ENCODE assay signal across 8 mouse cellular contexts in the genomic region with DNA sequence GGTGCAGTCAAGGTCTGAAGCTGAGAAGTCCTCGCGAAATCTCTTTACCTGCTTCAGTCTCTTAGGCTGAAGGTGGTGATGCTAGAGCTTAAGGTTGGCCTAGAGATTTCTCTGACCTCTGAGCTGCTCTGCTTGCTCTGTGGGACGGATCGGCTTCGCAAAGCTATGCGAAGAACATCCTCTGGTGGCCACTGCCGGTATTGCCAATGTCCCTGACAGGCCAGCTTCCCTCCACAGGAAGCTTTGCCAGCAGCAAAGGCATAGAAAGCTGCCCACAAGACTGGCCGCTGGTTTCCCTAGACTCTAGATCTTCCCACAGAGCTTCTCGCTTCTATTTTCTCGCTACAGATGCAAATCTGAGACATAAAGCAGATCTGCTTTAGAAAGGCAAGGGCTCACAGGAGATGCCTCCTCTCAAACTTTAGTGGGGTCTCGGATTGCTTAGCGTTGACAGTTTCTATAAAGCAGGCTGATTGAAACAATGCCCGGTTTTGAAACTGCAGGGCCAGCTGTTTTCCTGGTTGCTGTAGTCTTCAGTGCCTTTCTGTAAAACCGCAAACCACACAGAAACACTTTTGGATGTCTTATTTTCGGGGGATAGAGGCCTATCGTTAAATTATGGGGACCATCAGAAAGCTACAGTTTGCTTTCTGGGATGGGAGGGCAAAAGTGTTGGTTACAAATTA.
A peak's percentile ranks its signal among the peaks of the same experiment; 100 is the strongest.
DNase-seq lines count a peak whose midpoint lies in the region; ATAC-seq and TF ChIP-seq lines count a peak whose summit lies in the region.

No protein-coding gene starts in this region.

- peak overlapping the region; percentile 1; the same call in 1 of the 2 replicates for H3K4me2 ChIP-seq in forebrain, embryonic 12.5 days
- H3K4me2 ChIP-seq in heart, postnatal 0 days (ENCODE audit: low read depth, low read length), result peak overlapping the region; percentile 28; the same call in 1 of the 2 replicates
- no peak overlapping the region for H3K4me2 ChIP-seq in liver, embryonic 14.5 days (ENCODE audit: low read depth)
- H3K4me2 ChIP-seq in neural tube, embryonic 14.5 days (ENCODE audit: low read depth, low read length), result no peak overlapping the region

- no peak overlapping the region for H3K27ac ChIP-seq in forebrain, embryonic 12.5 days
- H3K27ac ChIP-seq in heart, postnatal 0 days (ENCODE audit: low read depth), result no peak overlapping the region
- no peak overlapping the region for H3K27ac ChIP-seq in liver, embryonic 14.5 days
- H3K27ac ChIP-seq in neural tube, embryonic 14.5 days (ENCODE audit: low read depth, low read length), result no peak overlapping the region

- 0 out of 2 replicates have a peak, but pooled peaks cover 5% of the 10 kb centered on the region for H3K4me1 ChIP-seq in forebrain, embryonic 12.5 days
- no peaks in the 10 kb centered on the region for H3K4me1 ChIP-seq in heart, postnatal 0 days (ENCODE audit: control insufficient read depth, insufficient read depth)
- H3K4me1 ChIP-seq in liver, embryonic 14.5 days (replicated peaks; ENCODE audit: control insufficient read depth in 2 of 2, insufficient read depth in 2 of 2, low read length in 1 of 2), result no peaks in the 10 kb centered on the region
- no peaks in the 10 kb centered on the region for H3K4me1 ChIP-seq in neural tube, embryonic 14.5 days (ENCODE audit: control insufficient read depth, insufficient read depth, low read length)

- ATAC-seq in forebrain, embryonic 12.5 days (ENCODE audit: low FRiP score), result peak; percentile 86
- ATAC-seq in heart, postnatal 0 days (ENCODE audit: insufficient read depth, low read depth), result peak; percentile 47; the same call in 1 of the 2 replicates
- no peak for ATAC-seq in liver, embryonic 14.5 days (ENCODE audit: insufficient read depth)
- peak; percentile 84 for ATAC-seq in neural tube, embryonic 14.5 days (ENCODE audit: low read depth)

- H3K4me3 ChIP-seq in forebrain, embryonic 12.5 days (replicated peaks), result no peak overlapping the region
- H3K4me3 ChIP-seq in heart, postnatal 0 days (ENCODE audit: low read depth, low read length), result no peak overlapping the region
- H3K4me3 ChIP-seq in liver, embryonic 14.5 days (ENCODE audit: insufficient read depth in 1 of 2, low read depth in 2 of 2, low read length in 2 of 2), result no peak overlapping the region
- H3K4me3 ChIP-seq in neural tube, embryonic 14.5 days (ENCODE audit: low read depth, low read length), result no peak overlapping the region

- 24% methylated on average over 16 of the region's 16 CpGs for WGBS in forebrain, embryonic 12.5 days
- WGBS in heart, postnatal 0 days, result 29% methylated on average over 16 of the region's 16 CpGs
- WGBS in liver, embryonic 14.5 days (ENCODE audit: insufficient replicate concordance), result 16% methylated on average over 16 of the region's 16 CpGs
- 33% methylated on average over 16 of the region's 16 CpGs for WGBS in neural tube, embryonic 14.5 days

- H3K9me3 ChIP-seq in forebrain, embryonic 12.5 days, result no peaks in the 10 kb centered on the region
- no peaks in the 10 kb centered on the region for H3K9me3 ChIP-seq in heart, postnatal 0 days (replicated peaks; ENCODE audit: control insufficient read depth, low read length)
- no peaks in the 10 kb centered on the region for H3K9me3 ChIP-seq in liver, embryonic 14.5 days (ENCODE audit: control insufficient read depth, low read length)
- H3K9me3 ChIP-seq in neural tube, embryonic 14.5 days (ENCODE audit: control insufficient read depth, low read length), result no peaks in the 10 kb centered on the region

- no peak for TF ChIP-seq EP300 in heart, postnatal 0 days (IDR thresholded peaks at IDR 0.05; ENCODE audit: low read depth)
- TF ChIP-seq EP300 in liver, embryonic 14.5 days (IDR thresholded peaks at IDR 0.05; ENCODE audit: low read depth), result no peak

- no peak overlapping the region for H3K9ac ChIP-seq in forebrain, embryonic 12.5 days
- H3K9ac ChIP-seq in heart, postnatal 0 days (replicated peaks; ENCODE audit: low read depth, low read length), result no peak overlapping the region
- no peak overlapping the region for H3K9ac ChIP-seq in liver, embryonic 14.5 days (replicated peaks)
- H3K9ac ChIP-seq in neural tube, embryonic 14.5 days (replicated peaks; ENCODE audit: low read depth, low read length), result no peak overlapping the region

- DNase-seq in CD8-positive naive resting alpha-beta T cell, adult 2 months (ENCODE audit: low read depth in 2 of 2, low spot score in 2 of 2), result peak; percentile 26 to 51
- DNase-seq in c-Kit-positive CD71-negative TER-119-negative erythroid progenitor cells, embryonic 14.5 days (ENCODE audit: low read depth), result peak; percentile 66
- peak; percentile 57 for DNase-seq in heart, postnatal 0 days (ENCODE audit: low spot score)
- DNase-seq in kidney, postnatal 25 days, result peak; percentile 75 to 88
- peak; percentile 2 to 4 (median 3) for DNase-seq in liver, embryonic 14.5 days (ENCODE audit: low read depth in 3 of 3, low spot score in 3 of 3)
- DNase-seq in telencephalon, adult 2 months (ENCODE audit: low read depth, low spot score), result peak; percentile 34

- H3K27me3 ChIP-seq in forebrain, embryonic 12.5 days, result peaks cover 12% of the 10 kb centered on the region; the same call in 1 of the 2 replicates
- no peaks in the 10 kb centered on the region for H3K27me3 ChIP-seq in heart, postnatal 0 days (ENCODE audit: control insufficient read depth, insufficient read depth, low read length)
- no peaks in the 10 kb centered on the region for H3K27me3 ChIP-seq in liver, embryonic 14.5 days (ENCODE audit: control insufficient read depth, insufficient read depth, low read length)
- H3K27me3 ChIP-seq in neural tube, embryonic 14.5 days (ENCODE audit: control insufficient read depth, insufficient read depth, low read length), result no peaks in the 10 kb centered on the region

- TF ChIP-seq CTCF in heart, postnatal 0 days (IDR thresholded peaks at IDR 0.05; ENCODE audit: low read depth), result peak; percentile 90
- TF ChIP-seq CTCF in liver, embryonic 14.5 days (IDR thresholded peaks at IDR 0.05; ENCODE audit: low read depth), result peak; percentile 83

- no peaks in the 10 kb centered on the region for H3K36me3 ChIP-seq in forebrain, embryonic 12.5 days (replicated peaks)
- H3K36me3 ChIP-seq in heart, postnatal 0 days (replicated peaks; ENCODE audit: control insufficient read depth, insufficient read depth, low read length), result no peaks in the 10 kb centered on the region
- H3K36me3 ChIP-seq in liver, embryonic 14.5 days (replicated peaks; ENCODE audit: control insufficient read depth, insufficient read depth, low read depth), result no peaks in the 10 kb centered on the region
- H3K36me3 ChIP-seq in neural tube, embryonic 14.5 days (ENCODE audit: control insufficient read depth, insufficient read depth, low read length), result no peaks in the 10 kb centered on the region

Comparison
In these comparisons a context has a peak if more than half of its experiments do, and no peak if none do; other contexts are left out.
1. DNase-seq: peak in every context shown above with its lines; median percentile 82 in kidney, postnatal 25 days; 66 in c-Kit-positive CD71-negative TER-119-negative erythroid progenitor cells, embryonic 14.5 days; 57 in heart, postnatal 0 days; 38 in CD8-positive naive resting alpha-beta T cell, adult 2 months; 34 in telencephalon, adult 2 months; 3 in liver, embryonic 14.5 days.
2. H3K4me2 ChIP-seq: peak in forebrain, embryonic 12.5 days (single experiment) and heart, postnatal 0 days (single experiment); none in liver, embryonic 14.5 days (single experiment) and neural tube, embryonic 14.5 days (single experiment).